Mouse (Mus musculus): ENCODE results near the gene Crnkl1. TPM values are rescaled to one million over a fixed set of nuclear protein-coding genes. Genes with fewer than 3 reads are reported as not detected.
A peak's percentile ranks its signal among the peaks of the same experiment; 100 is the strongest.

Crnkl1 gene
- polyA plus RNA-seq, 1 experiment from 2014 or later, result 26.2 TPM

- Histone ChIP-seq H3K9ac (no peak overlapping the region), H3K27me3 (no peaks in the 10 kb centered on the region), H3K4me1 (replicated peaks) (peaks cover 22% of the 10 kb centered on the region; the same call in 1 of the 2 replicates), H3K36me3 (peaks cover 11% of the 10 kb centered on the region), H3K4me3 (no peak overlapping the region), H3K27ac (replicated peaks) (peak overlapping the region; percentile 42; the same call in 1 of the 2 replicates), H3K9me3 (no peaks in the 10 kb centered on the region), H3K4me2 (no peak overlapping the region)
- no peak for ATAC-seq (ENCODE audit: low read depth)
- WGBS, result 81% methylated on average over 14 of the region's 14 CpGs
These were observed 49.7 kb downstream of the Crnkl1 start for GRCm38 (mm10) chr2:145884913-145885785.

DNA sequence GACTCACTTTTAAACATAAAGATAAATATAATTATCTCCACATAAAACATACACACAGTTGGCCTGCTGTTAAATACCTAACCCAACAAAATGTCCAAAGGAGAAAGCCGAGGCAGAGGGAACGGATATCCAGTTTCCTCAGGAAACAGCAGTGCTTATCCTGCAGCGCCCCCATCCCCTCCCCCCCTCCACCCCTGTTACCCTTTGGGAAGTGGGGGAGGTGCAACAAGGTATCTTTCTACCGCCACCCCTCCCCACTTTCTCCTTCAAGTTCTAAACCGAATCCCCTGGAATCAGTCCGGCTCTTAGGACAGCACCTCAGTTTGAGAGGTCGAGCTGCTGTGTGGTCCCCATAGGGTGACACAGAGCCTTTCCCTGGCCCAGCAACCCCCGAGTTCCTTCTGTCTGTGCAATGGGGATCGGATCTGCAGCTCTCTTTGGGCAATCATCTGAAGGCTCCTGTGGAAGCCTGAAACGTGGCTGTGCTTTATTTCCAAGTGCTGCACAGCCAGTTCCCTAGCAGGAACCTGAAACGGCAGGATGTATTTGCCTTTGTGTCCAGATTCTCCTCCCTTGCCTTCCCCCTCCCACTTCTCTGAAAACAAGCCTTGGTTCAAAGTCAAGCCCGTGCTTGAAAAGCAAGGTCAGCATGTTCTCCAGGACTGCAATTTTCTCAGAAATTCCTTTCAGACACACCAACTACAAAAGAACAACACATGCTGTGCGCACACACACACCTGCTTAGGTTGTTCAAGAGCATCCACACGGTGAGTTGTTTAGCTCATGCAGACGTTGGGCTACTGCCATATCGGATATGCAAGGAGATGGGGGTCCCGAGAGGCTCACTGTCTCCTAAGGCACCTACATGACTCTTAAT, 50.5 kb downstream of the Crnkl1 start:
- Histone ChIP-seq H3K9ac (no peak overlapping the region), H3K4me1 (replicated peaks) (peaks cover 21% of the 10 kb centered on the region; the same call in 1 of the 2 replicates), H3K27ac (replicated peaks) (peak overlapping the region; percentile 42), H3K27me3 (no peaks in the 10 kb centered on the region), H3K36me3 (peaks cover 19% of the 10 kb centered on the region), H3K9me3 (no peaks in the 10 kb centered on the region), H3K4me3 (no peak overlapping the region), H3K4me2 (no peak overlapping the region)
- WGBS, result 50% methylated on average over 17 of the region's 17 CpGs
- ATAC-seq (ENCODE audit: low read depth), result no peak

DNA sequence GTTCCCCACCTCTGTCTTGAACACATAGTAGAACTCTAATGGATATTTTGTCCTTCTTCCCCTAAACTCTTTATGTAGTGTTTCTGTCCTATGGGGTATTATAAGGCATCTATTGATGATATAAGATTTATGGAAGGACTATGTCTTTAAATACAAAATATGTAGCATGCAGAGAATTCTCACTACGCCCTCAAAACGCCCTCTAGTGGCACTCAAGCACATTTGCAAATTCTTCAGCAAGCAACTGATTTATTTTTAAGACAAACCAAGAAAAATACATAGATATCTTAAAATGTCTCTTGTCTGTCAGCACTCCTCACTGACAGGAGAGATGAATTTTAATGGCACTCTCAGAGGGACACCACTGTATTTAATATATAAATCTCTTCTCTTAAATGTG, 52.4 kb downstream of the Crnkl1 start:
- no peaks in the 10 kb centered on the region for H3K27me3 ChIP-seq
- 37% methylated on average over 2 of the region's 2 CpGs for WGBS
- H3K4me2 ChIP-seq, result no peak overlapping the region
- peaks cover 33% of the 10 kb centered on the region for H3K36me3 ChIP-seq
- peaks cover 16% of the 10 kb centered on the region; the same call in 1 of the 2 replicates for H3K4me1 ChIP-seq (replicated peaks)
- H3K9ac ChIP-seq, result no peak overlapping the region
- no peak for ATAC-seq (ENCODE audit: low read depth)
- H3K27ac ChIP-seq (replicated peaks), result no peak overlapping the region
- H3K4me3 ChIP-seq, result no peak overlapping the region
- no peaks in the 10 kb centered on the region for H3K9me3 ChIP-seq

- no peak overlapping the region for H3K4me2 ChIP-seq
- no peaks in the 10 kb centered on the region for H3K9me3 ChIP-seq
- peaks cover 38% of the 10 kb centered on the region for H3K36me3 ChIP-seq
- 0 out of 2 replicates have a peak overlapping the region, but pooled peaks have one; percentile 38 for H3K27ac ChIP-seq (replicated peaks)
- ATAC-seq (ENCODE audit: low read depth), result no peak
- peaks cover 16% of the 10 kb centered on the region; the same call in 1 of the 2 replicates for H3K4me1 ChIP-seq (replicated peaks)
- H3K4me3 ChIP-seq, result no peak overlapping the region
- 88% methylated on average over 5 of the region's 5 CpGs for WGBS
- no peaks in the 10 kb centered on the region for H3K27me3 ChIP-seq
- H3K9ac ChIP-seq, result no peak overlapping the region
These were observed 52.9 kb downstream of the Crnkl1 start for GRCm38 (mm10) chr2:145881932-145882331.

- H3K9me3 ChIP-seq, result no peaks in the 10 kb centered on the region
- no peak overlapping the region for H3K9ac ChIP-seq
- peaks cover 45% of the 10 kb centered on the region for H3K36me3 ChIP-seq
- peak overlapping the region; percentile 38 for H3K27ac ChIP-seq (replicated peaks)
- no peak overlapping the region for H3K4me2 ChIP-seq
- 68% methylated on average over 11 of the region's 11 CpGs for WGBS
- peaks cover 16% of the 10 kb centered on the region; the same call in 1 of the 2 replicates for H3K4me1 ChIP-seq (replicated peaks)
- no peak overlapping the region for H3K4me3 ChIP-seq
- no peak for ATAC-seq (ENCODE audit: low read depth)
- no peaks in the 10 kb centered on the region for H3K27me3 ChIP-seq
These were observed 53.7 kb downstream of the Crnkl1 start for GRCm38 (mm10) chr2:145880887-145881747.

- no peak overlapping the region for H3K4me3 ChIP-seq
- no peak overlapping the region for H3K27ac ChIP-seq (replicated peaks)
- no peaks in the 10 kb centered on the region for H3K27me3 ChIP-seq
- ATAC-seq (ENCODE audit: low read depth), result no peak
- no peaks in the 10 kb centered on the region for H3K9me3 ChIP-seq
- H3K9ac ChIP-seq, result no peak overlapping the region
- H3K4me2 ChIP-seq, result no peak overlapping the region
- 92% methylated on average over 3 of the region's 3 CpGs for WGBS
- peaks cover 38% of the 10 kb centered on the region for H3K36me3 ChIP-seq
- H3K4me1 ChIP-seq (replicated peaks), result peaks cover 6% of the 10 kb centered on the region; the same call in 1 of the 2 replicates
These were observed 57.6 kb downstream of the Crnkl1 start for GRCm38 (mm10) chr2:145877191-145877590.

GRCm38 (mm10) chr2:145874879-145875482, 59.8 kb downstream of the Crnkl1 start:
- WGBS, result 75% methylated on average over 3 of the region's 3 CpGs
- H3K36me3 ChIP-seq, result peaks cover 32% of the 10 kb centered on the region
- H3K4me2 ChIP-seq, result no peak overlapping the region
- no peaks in the 10 kb centered on the region for H3K9me3 ChIP-seq
- H3K27ac ChIP-seq (replicated peaks), result no peak overlapping the region
- no peaks in the 10 kb centered on the region for H3K27me3 ChIP-seq
- no peaks in the 10 kb centered on the region for H3K4me1 ChIP-seq (replicated peaks)
- H3K4me3 ChIP-seq, result no peak overlapping the region
- ATAC-seq (ENCODE audit: low read depth), result no peak
- no peak overlapping the region for H3K9ac ChIP-seq

DNA sequence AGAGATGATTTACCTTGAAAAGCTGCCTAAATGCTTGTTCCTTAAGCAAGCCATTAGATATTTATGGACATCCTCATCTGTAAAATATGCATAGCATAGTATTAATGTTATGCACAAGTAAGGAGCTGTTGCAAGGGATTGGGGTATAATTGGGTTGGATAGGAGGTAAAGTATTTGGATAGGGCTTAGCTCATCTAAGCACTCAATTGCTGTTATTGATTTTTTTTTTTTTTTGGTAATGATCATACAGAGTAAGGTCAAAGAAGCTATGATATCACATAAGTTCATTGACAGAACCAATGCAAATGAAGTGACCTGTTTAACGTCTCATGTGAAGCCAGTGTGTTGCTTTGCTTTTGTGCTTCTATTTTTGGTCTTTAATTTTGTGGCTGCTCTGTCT, 60.9 kb downstream of the Crnkl1 start:
- Histone ChIP-seq H3K4me2 (no peak overlapping the region), H3K36me3 (peaks cover 23% of the 10 kb centered on the region), H3K4me3 (no peak overlapping the region), H3K27me3 (no peaks in the 10 kb centered on the region), H3K9ac (no peak overlapping the region), H3K9me3 (no peaks in the 10 kb centered on the region), H3K27ac (replicated peaks) (no peak overlapping the region), H3K4me1 (replicated peaks) (no peaks in the 10 kb centered on the region)
- ATAC-seq (ENCODE audit: low read depth), result no peak
- WGBS, result 79% methylated on average over 1 of the region's 1 CpGs

- Histone ChIP-seq H3K27me3 (no peaks in the 10 kb centered on the region), H3K9me3 (no peaks in the 10 kb centered on the region), H3K9ac (no peak overlapping the region), H3K4me3 (no peak overlapping the region), H3K36me3 (peaks cover 11% of the 10 kb centered on the region), H3K4me2 (no peak overlapping the region), H3K27ac (replicated peaks) (no peak overlapping the region), H3K4me1 (replicated peaks) (no peaks in the 10 kb centered on the region)
- ATAC-seq (ENCODE audit: low read depth), result no peak
- WGBS, result 96% methylated on average over 1 of the region's 1 CpGs
These were observed 62.7 kb downstream of the Crnkl1 start for GRCm38 (mm10) chr2:145872099-145872498.

DNA sequence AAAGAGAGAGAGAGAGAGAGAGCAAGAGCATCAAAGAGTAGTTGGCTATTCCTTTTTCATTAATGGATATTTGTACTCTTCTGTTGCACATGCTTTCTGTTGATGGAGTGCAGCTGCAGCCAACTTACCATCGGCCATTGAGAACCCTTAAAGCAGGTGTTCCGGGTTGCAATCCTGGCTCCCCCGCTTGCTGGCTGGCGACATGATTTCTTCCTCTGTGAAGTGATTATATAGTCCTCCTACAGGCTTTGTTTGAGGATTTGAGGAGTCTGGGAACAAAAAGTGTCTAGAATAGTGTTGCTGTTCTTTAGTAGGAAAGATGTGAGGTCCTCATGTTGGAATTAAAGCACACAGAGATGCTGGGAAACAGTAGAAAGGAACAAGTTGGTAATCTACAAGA, 63.5 kb downstream of the Crnkl1 start:
- no peak overlapping the region for H3K4me2 ChIP-seq
- H3K27me3 ChIP-seq, result no peaks in the 10 kb centered on the region
- H3K9ac ChIP-seq, result no peak overlapping the region
- no peak overlapping the region for H3K27ac ChIP-seq (replicated peaks)
- no peaks in the 10 kb centered on the region for H3K4me1 ChIP-seq (replicated peaks)
- no peak overlapping the region for H3K4me3 ChIP-seq
- no peaks in the 10 kb centered on the region for H3K9me3 ChIP-seq
- WGBS, result 94% methylated on average over 4 of the region's 4 CpGs
- peaks cover 11% of the 10 kb centered on the region for H3K36me3 ChIP-seq
- no peak for ATAC-seq (ENCODE audit: low read depth)

Data from neural tube, embryonic 13.5 days (tissue).